Comparison of ENCODE assay signal across 8 mouse cellular contexts in the genomic region with DNA sequence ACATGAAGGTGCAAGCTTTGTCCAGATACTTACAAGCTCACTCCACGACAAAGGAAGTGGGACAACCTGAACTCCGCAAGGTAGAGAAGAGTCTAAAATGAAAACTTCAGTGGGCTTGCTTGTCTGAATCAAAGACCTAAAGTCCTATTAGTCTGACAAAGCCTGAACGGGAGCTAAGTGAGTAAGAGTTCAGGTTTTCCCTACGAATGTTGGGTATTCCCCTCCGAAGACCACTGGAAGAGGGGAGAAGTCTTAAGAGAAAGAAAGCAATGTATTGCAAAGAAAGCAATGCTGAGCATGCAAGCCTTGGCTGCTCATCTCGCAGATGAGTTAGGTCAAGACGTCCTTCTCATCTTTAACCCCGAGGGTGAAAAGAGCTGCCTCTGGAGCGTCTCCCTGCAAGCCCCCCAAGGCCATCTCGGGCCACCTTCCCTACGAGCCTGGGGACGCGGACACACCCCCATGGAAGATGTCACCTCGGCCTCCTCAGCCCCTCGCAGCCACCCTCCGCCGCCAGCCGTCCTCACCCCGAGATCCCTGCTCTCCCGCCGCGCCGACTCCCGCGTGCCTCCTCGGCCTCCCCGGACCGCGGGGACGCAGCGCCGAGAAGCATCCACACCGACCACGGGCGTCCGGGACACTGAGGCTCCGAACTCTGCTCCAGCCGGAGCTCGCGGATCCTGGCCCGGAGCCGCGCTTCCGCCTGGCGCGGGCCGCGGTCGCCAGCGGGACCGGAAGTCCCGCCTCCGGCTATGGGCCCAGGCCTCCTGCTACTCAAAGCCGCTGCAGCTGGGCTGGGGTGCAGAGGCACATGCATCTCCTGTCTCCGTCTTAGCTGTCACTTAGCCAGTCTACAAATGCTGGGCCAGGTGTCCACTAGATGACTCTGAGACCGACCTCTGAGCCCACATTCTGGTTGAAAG. TPM values are rescaled to one million over a fixed set of nuclear protein-coding genes. Genes with fewer than 3 reads are reported as not detected.
DNase-seq lines count a peak whose midpoint lies in the region; ATAC-seq and TF ChIP-seq lines count a peak whose summit lies in the region.

TSS of gene Disp1 (minus strand) at position 727 of the 923 bp plus-strand sequence.

- H3K4me3 ChIP-seq in C2C12 (ENCODE audit: insufficient read depth, poor library complexity, severe bottlenecking), result peak within 1 kb of the TSS; percentile 58
- H3K4me3 ChIP-seq in bone marrow macrophage, adult 2 months (ENCODE audit: insufficient read depth, low read length), result peak within 1 kb of the TSS; percentile 86
- peak within 1 kb of the TSS; percentile 80 for H3K4me3 ChIP-seq in heart, embryonic 11.5 days (ENCODE audit: low read depth, low read length)
- H3K4me3 ChIP-seq in kidney, embryonic 15.5 days (replicated peaks), result peak within 1 kb of the TSS; percentile 82
- peak within 1 kb of the TSS; percentile 83 for H3K4me3 ChIP-seq in liver, embryonic 12.5 days

- TF ChIP-seq POLR2A in bone marrow macrophage, adult 2 months (IDR thresholded peaks at IDR 0.05; ENCODE audit: borderline replicate concordance, low read depth, low read length), result no peak

- H3K79me2 ChIP-seq in C2C12 (ENCODE audit: control insufficient read depth, insufficient read depth), result peaks cover 50% of the 10 kb centered on the region

- peaks cover 4% of the 10 kb centered on the region for H3K4me1 ChIP-seq in bone marrow macrophage, adult 2 months (ENCODE audit: control insufficient read depth, insufficient read depth, low read length)
- H3K4me1 ChIP-seq in heart, embryonic 11.5 days (ENCODE audit: control insufficient read depth, insufficient read depth, low read length), result peaks cover 10% of the 10 kb centered on the region
- H3K4me1 ChIP-seq in kidney, embryonic 15.5 days, result peaks cover 12% of the 10 kb centered on the region
- H3K4me1 ChIP-seq in liver, embryonic 12.5 days, result peaks cover 25% of the 10 kb centered on the region

- H3K9ac ChIP-seq in heart, embryonic 11.5 days (ENCODE audit: low read depth, low read length), result peak within 1 kb of the TSS; percentile 92
- H3K9ac ChIP-seq in kidney, embryonic 15.5 days, result peak within 1 kb of the TSS; percentile 96
- peak within 1 kb of the TSS; percentile 89 for H3K9ac ChIP-seq in liver, embryonic 12.5 days

- peak within 1 kb of the TSS; percentile 84 for H3K4me2 ChIP-seq in heart, embryonic 11.5 days
- peak within 1 kb of the TSS; percentile 80 for H3K4me2 ChIP-seq in kidney, embryonic 15.5 days
- H3K4me2 ChIP-seq in liver, embryonic 12.5 days, result peak within 1 kb of the TSS; percentile 78

- TF ChIP-seq CTCF in C2C12 (IDR thresholded peaks at IDR 0.05; ENCODE audit: control insufficient read depth, insufficient read depth, insufficient read length), result no peak
- TF ChIP-seq CTCF in bone marrow macrophage, adult 2 months (IDR thresholded peaks at IDR 0.05; ENCODE audit: low read depth, low read length), result no peak

- H3K9me3 ChIP-seq in heart, embryonic 11.5 days (replicated peaks; ENCODE audit: control insufficient read depth, low read length), result no peaks in the 10 kb centered on the region
- H3K9me3 ChIP-seq in kidney, embryonic 15.5 days (replicated peaks), result no peaks in the 10 kb centered on the region
- no peaks in the 10 kb centered on the region for H3K9me3 ChIP-seq in liver, embryonic 12.5 days (replicated peaks)

- no peak within 1 kb of the TSS; the same call in 1 of the 2 replicates for H3K27ac ChIP-seq in bone marrow macrophage, adult 2 months (ENCODE audit: insufficient read depth, low read depth, low read length)
- H3K27ac ChIP-seq in heart, embryonic 11.5 days (ENCODE audit: low read depth, low read length), result peak within 1 kb of the TSS; percentile 37; the same call in 1 of the 2 replicates
- peak within 1 kb of the TSS; percentile 74 for H3K27ac ChIP-seq in kidney, embryonic 15.5 days
- peak within 1 kb of the TSS; percentile 34 for H3K27ac ChIP-seq in liver, embryonic 12.5 days

- H3ac ChIP-seq in C2C12 (ENCODE audit: control insufficient read depth, insufficient read length, low read depth), result peak within 1 kb of the TSS; percentile 93

- WGBS in heart, embryonic 11.5 days (ENCODE audit: insufficient replicate concordance), result 4% methylated on average over 56 of the region's 56 CpGs
- WGBS in kidney, embryonic 15.5 days, result 3% methylated on average over 56 of the region's 56 CpGs
- 3% methylated on average over 56 of the region's 56 CpGs for WGBS in liver, embryonic 12.5 days (ENCODE audit: insufficient replicate concordance)

- peak; percentile 85 for ATAC-seq in erythroblast, adult 5-6 weeks (replicated peaks; ENCODE audit: low FRiP score, poor library complexity, severe bottlenecking)
- ATAC-seq in heart, embryonic 11.5 days (replicated peaks; ENCODE audit: insufficient number of reproducible peaks, low FRiP score, low TSS enrichment), result peak; percentile 87
- peak; percentile 95 for ATAC-seq in kidney, embryonic 15.5 days (replicated peaks; ENCODE audit: low FRiP score)
- ATAC-seq in liver, embryonic 12.5 days, result peak; percentile 93

- no peaks in the 10 kb centered on the region for H3K36me3 ChIP-seq in C2C12 (ENCODE audit: control insufficient read depth, insufficient read depth)
- H3K36me3 ChIP-seq in heart, embryonic 11.5 days (ENCODE audit: control insufficient read depth, insufficient read depth, low read length), result no peaks in the 10 kb centered on the region
- H3K36me3 ChIP-seq in kidney, embryonic 15.5 days, result no peaks in the 10 kb centered on the region
- no peaks in the 10 kb centered on the region for H3K36me3 ChIP-seq in liver, embryonic 12.5 days
- H3K36me3 ChIP-seq in splenic B cell, adult 2 months (ENCODE audit: control insufficient read depth, insufficient read depth, low read length, poor library complexity, severe bottlenecking), result no peaks in the 10 kb centered on the region

- peak; percentile 87 for DNase-seq in naive thymus-derived CD4-positive, alpha-beta T cell, adult 2 months (ENCODE audit: low read depth)
- DNase-seq in splenic B cell, adult 2 months (ENCODE audit: low read depth, low spot score), result peak; percentile 82

- H3K27me3 ChIP-seq in C2C12 (ENCODE audit: control insufficient read depth, insufficient read depth, insufficient read length), result no peaks in the 10 kb centered on the region
- no peaks in the 10 kb centered on the region for H3K27me3 ChIP-seq in heart, embryonic 11.5 days (ENCODE audit: control insufficient read depth, insufficient read depth, low read length)
- H3K27me3 ChIP-seq in kidney, embryonic 15.5 days, result no peaks in the 10 kb centered on the region
- H3K27me3 ChIP-seq in liver, embryonic 12.5 days (replicated peaks), result no peaks in the 10 kb centered on the region
- H3K27me3 ChIP-seq in splenic B cell, adult 2 months (ENCODE audit: control insufficient read depth, insufficient read depth, low read length, poor library complexity, severe bottlenecking), result no peaks in the 10 kb centered on the region

- H3K79me3 ChIP-seq in C2C12 (ENCODE audit: low read depth), result peaks cover 36% of the 10 kb centered on the region

TF ChIP-seq in C2C12, 6 proteins besides CTCF, POLR2A, EP300 and RAD21:
- TF ChIP-seq CEBPB (IDR thresholded peaks at IDR 0.05; ENCODE audit: low read depth) (no peak), USF1 (IDR thresholded peaks at IDR 0.05; ENCODE audit: low read depth) (no peak), FOSL1 (IDR thresholded peaks at IDR 0.05; ENCODE audit: insufficient read depth, low read length, poor library complexity, severe bottlenecking) (no peak), MYOD1 (IDR thresholded peaks at IDR 0.05; ENCODE audit: control insufficient read depth, insufficient read length, low read depth) (no peak), MYOG (IDR thresholded peaks at IDR 0.05; ENCODE audit: control insufficient read depth, extremely low read depth, insufficient read length) (no peak)

RNA-seq across cellular contexts. Expression of gene Disp1, which starts in this region (rescaled TPM):
- 17.0 TPM for polyA plus RNA-seq in C2C12 (2012; fragmentation: generic; extraction: Trizol)
- 5.4 and 7.2 TPM in 2 replicates for polyA plus RNA-seq in bone marrow macrophage, adult 2 months (2012; ENCODE audit: insufficient read depth, insufficient read length, missing spikeins)
- 1.0 and 3.8 TPM in 2 replicates for total RNA-seq in erythroblast, adult 5-6 weeks (2015; ENCODE audit: low replicate concordance)
- total RNA-seq in erythroblast, adult 5-6 weeks (2017; ENCODE audit: low replicate concordance), result 0.28 and 1.4 TPM in 2 replicates
- 11.8 and 12.6 TPM in 2 replicates for polyA plus RNA-seq in heart, embryonic 11.5 days (2014; fragmentation: Nextera tagmentation; extraction: Ambion mirVana)
- 14.0 and 15.3 TPM in 2 replicates for polyA plus RNA-seq in kidney, embryonic 15.5 days (2015; fragmentation: Nextera tagmentation; extraction: Ambion mirVana)
- 4.0 and 5.1 TPM in 2 replicates for polyA plus RNA-seq in liver, embryonic 12.5 days (2016; fragmentation: Nextera tagmentation; extraction: Ambion mirVana)
